Mouse (Mus musculus) thymus, adult 2 months (tissue): ENCODE data around the gene Pkd2l1.

ENCODE experiments used
- CTCF ChIP-seq: fragments of 200-500 bp; IDR thresholded peaks from 2 replicates; pipeline ENCODE4 v1.5.1; 2012; ENCODE audit warnings: mild to moderate bottlenecking, control low read depth, low read length, moderate library complexity, borderline replicate concordance; ENCODE audit not compliant: control insufficient read depth, poor library complexity, insufficient read depth; ENCODE audit errors: extremely low read depth
- POLR2A ChIP-seq: fragments of 200-500 bp; IDR thresholded peaks from 2 replicates; pipeline ENCODE4 v1.6.1; 2012; ENCODE audit warnings: mild to moderate bottlenecking, low read length, control low read depth, moderate library complexity; ENCODE audit not compliant: control insufficient read depth, poor library complexity, insufficient read depth; ENCODE audit errors: extremely low read depth

GRCm38 (mm10) chr19:44159386-44159785, 32.9 kb downstream of the Pkd2l1 start:
- TF ChIP-seq CTCF = no peak
- no peak for TF ChIP-seq POLR2A
